Mouse (Mus musculus): ENCODE measurements around the gene Gpr61. TPM values are rescaled to one million over a fixed set of nuclear protein-coding genes. Genes with fewer than 3 reads are reported as not detected.
A peak's percentile ranks its signal among the peaks of the same experiment; 100 is the strongest.

The Gpr61 gene
- total RNA-seq (2022): not detected

DNA sequence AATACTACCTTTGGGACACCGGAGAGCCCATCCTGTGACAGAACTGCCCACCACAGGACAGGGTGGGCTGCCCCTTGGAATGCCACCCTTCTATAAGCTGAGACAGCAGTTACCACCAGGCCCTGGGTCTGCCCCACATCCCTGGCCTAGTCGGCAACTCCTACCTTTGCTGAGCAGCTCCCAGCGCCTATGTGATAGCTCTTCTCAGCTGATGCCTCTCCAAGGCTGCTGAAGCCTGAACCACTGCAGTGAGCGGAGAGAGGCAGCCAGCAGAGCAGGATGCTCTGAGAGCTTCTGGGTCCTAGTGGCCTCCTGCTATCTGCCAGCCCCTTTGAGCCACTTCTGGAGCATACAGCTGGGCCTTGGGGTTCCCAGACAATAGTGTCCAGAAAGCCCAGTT lies at the start of gene Gpr61:
TSS of gene Gpr61 (minus strand) at position 227 of the 400 bp plus-strand sequence.
- DNase-seq (ENCODE audit: low spot score): no peak

DNA sequence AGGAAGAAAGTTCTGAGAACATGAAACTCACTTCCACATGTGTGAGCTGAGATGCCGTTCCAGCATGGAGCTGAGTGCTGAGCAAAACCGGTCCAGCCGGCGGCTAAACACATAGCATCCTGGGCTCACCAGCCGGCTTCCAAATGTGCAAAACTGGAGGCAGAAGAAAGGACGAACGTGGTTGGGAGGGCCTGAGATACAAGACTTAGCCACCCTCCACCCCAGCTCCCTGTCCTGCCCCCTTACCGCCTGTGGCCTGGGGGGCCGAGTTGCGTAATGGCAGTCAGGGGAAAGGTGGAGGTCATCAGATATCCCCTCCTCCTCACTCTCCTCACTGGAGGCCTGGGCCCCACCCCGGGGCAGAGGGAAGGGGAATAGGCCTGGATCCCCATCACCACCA lies 49.8 kb upstream of the Gpr61 start:
- DNase-seq (ENCODE audit: low spot score): no peak

- peak; percentile 86 for DNase-seq (ENCODE audit: low spot score)
Observed at GRCm38 (mm10) chr3:108203621-108204325, 49.1 kb upstream of the Gpr61 start.

- no peak for DNase-seq (ENCODE audit: low spot score)
Observed at GRCm38 (mm10) chr3:108203212-108203611, 48.5 kb upstream of the Gpr61 start.

DNA sequence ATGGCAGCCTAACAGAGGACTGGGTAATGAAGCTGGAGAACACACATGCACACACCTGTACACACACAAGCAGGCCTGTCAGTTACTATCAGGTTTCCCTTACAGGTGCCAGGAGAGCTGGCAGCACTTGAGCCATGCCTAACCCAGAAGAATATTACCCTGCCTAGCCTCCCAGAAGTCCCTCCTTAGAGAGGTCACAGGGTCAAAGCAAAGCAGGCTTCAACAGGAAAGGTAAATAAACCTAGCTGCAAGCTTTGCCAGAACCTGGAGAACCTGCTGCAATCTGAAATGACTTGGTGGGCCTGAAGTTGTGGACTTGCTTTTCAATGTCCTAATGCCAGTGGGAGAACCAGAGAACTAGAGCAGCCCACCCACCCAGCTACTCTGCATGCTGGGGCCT lies 47.8 kb upstream of the Gpr61 start:
- no peak for DNase-seq (ENCODE audit: low spot score)

- peak; percentile 94 for DNase-seq (ENCODE audit: low spot score)
Observed at GRCm38 (mm10) chr3:108200329-108201323, 45.9 kb upstream of the Gpr61 start, which contains the start of gene Cyb561d1. TSS of gene Cyb561d1 (minus strand) at chr3:108201212.

DNA sequence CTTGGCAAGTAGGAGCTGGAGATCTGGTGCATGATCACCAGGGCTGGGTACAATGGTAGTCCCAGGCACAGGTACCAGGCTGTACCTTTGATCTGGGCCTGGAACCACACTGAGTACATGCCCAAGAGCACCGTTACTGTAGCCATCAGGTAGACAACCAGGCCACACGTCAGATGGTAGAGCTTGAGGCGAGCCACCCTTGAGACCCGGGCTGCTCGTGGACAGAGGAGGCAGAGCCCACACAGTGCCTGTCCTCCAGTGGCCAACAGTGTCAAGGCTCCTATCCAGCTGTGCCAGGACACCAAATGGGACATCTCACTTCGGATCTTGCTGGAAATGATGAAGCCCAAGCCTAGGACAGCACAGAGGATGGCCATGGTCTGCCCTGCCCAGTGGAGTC lies 44.5 kb upstream of the Gpr61 start:
- DNase-seq (ENCODE audit: low spot score): no peak

GRCm38 (mm10) chr3:108197066-108197497 lies 42.4 kb upstream of the Gpr61 start:
- no peak for DNase-seq (ENCODE audit: low spot score)

DNA sequence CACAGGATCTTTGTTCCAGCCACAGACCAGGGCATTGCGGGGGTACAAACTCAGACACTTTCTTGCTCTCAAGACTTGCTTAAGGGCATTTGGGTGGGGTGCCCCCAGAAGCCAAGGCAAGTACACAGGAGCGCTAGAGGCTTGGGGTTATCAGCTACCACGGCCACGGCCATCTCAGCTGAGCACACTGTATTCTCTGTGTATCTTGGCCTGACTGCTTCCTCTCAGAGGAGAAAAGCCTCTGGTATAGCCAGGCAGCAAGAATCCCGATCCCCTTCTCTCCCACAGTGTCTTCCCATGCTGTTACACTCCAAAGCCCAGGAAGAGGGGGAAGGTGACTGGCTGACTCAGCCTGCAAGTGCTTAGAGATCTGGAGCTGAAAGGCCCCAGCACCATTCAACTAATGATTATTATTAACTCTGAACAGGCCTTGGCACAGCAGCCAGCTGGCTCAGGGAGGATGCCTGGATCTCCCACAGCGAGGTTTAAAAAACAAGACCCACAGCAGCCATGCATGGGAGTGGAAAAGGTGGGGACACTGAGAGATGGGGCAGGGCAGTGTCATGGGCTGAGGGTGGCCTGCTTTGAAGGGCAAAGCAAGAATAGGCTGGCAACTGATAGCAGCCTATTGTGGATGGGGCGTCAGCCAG lies 41.4 kb upstream of the Gpr61 start:
- no peak for DNase-seq (ENCODE audit: low spot score)

DNA sequence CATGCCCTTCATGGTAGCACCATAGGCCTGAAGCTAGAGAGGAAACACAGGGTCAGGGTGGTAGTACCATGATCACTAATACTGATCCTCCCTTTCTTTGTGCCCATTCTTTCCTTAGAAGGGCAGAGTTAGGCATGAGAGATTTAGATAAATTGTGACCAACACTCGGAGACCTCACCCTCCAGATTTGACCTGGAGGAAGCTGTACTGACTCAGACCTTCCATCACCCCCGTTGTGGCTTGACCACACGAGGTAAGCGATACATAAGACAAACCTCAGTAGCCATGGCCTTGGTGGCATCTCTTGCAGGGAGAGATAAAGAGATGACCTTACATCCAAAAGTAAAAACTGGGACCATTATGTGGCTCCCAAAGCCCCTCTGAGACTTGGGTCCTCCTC lies 40.6 kb upstream of the Gpr61 start:
- DNase-seq (ENCODE audit: low spot score): no peak

GRCm38 (mm10) chr3:108193686-108194085 lies 39.0 kb upstream of the Gpr61 start:
- DNase-seq (ENCODE audit: low spot score): no peak

DNA sequence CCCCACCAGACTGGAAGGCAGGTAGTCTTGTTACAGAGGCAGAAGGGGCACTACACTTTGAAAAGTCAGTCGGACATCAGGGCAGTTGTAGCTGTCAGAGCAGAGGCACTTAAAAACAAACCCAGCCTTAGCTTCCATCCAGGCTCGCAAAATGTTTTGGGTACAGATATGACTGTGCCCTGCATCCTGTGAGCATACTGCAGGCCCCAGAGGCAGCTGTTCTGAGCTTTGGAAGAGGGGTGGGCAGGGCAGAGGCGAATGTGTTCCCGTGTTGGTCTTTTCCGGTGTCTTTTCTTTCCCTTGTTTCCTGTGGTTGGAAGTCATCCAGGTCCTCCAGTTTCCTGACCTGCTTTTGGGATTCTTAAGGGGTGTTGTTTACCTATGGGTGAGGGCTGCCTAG lies 35.2 kb upstream of the Gpr61 start:
- DNase-seq (ENCODE audit: low spot score): no peak

DNA sequence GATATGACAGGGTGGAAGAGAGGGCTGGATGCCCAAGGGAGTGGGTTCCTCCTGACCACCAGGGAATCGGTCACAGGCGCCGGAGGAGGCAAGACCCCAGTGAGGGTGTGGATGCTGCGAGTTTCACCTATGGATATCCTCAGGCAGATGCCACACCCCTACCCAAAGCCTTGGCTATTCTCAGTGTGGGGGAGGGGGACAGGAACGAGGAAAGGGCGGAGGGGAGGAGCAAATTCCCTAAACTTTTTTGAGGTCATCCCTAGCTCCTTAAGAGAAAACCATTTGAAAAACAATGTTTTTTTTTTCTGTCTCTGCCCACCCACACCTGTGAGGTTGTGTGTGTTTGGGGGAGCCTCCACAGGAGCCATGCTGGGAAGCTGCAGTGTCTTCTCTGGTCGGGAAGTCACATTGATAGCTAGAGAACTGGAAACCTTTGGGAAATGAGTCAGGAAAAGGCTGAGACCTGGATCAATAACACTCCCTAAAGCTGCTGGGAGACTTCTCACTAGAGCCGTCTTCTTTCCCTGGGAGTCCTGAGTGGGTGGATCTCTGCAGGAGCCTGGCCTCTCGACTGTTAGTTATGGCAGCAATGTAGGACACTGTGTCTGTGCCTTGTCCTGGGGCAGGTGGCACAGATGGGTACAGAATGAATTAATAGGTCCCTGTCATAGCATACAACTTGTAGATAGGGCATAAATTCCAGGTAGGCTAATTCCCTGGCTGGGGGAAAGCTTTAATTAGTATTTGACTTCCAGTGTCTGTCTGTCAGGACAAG lies 34.2 kb upstream of the Gpr61 start:
- DNase-seq (ENCODE audit: low spot score): no peak

DNA sequence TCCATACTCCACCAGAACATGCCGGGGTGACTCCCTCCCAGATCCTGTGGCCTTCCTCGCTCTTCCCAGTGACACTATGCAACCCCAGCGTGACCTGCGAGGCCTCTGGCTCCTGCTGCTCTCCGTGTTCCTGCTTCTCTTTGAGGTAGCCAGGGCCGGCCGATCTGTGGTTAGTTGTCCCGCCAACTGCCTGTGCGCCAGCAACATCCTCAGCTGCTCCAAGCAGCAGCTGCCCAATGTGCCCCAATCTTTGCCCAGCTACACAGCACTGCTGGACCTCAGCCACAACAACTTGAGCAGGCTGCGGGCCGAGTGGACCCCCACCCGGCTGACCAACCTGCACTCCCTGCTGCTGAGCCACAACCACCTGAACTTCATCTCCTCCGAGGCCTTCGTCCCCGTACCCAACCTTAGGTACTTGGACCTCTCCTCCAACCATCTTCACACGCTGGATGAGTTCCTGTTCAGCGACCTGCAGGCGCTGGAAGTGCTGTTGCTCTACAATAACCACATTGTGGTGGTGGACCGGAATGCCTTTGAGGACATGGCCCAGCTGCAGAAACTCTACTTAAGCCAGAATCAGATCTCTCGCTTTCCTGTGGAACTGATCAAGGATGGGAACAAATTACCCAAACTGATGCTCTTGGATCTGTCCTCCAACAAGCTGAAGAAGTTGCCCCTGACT lies 32.6 kb upstream of the Gpr61 start:
- DNase-seq (ENCODE audit: low spot score): no peak

DNA sequence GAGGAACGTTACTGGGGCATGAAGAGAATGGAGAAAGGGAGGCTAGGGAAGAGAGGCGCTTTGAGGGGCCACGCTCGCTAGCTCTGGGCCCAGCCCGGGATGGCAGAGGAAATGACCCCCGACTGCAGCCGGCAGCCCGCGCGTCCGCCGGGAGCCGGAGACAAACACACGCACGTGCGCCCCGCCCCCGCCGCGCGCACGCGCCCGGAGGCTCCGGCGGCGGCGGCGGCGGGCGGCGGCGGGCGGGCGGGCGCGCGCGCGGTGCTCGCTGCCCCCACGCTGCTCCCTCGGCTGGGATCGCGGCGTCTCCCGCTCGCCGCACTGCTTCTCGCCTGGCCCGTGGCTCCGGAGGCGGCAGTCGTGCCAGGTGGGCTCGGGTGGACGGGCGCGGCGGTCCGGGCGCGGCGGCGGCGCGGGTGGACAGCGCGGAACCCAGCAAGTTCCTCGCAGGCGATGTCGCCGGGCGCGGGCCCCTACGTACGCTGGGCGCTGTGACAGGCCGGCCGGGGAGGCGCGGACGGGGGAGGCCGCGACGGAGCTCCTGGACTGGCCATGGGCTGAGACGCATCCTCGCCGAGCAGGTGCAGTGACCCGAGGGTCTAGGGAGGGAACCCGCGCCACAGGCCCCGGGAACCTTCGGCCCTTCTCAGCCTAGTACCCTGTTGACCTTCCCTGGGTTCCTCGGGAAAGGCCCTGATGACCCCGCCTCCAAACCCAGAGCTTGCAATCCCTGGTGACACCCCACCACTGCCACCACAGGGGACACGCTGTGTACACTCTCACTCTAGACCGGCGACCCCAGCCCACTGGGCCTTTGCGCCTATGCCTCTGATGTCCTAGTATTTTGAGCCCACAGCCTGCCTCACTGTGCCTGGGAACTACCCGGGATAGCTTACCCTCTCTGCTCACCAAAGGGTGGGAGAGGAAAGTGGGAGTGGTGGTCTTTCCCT lies 31.7 kb upstream of the Gpr61 start, which contains the start of gene Amigo1:
TSS of gene Amigo1 (plus strand) at position 238 of the 950 bp plus-strand sequence.
- DNase-seq (ENCODE audit: low spot score): no peak

DNA sequence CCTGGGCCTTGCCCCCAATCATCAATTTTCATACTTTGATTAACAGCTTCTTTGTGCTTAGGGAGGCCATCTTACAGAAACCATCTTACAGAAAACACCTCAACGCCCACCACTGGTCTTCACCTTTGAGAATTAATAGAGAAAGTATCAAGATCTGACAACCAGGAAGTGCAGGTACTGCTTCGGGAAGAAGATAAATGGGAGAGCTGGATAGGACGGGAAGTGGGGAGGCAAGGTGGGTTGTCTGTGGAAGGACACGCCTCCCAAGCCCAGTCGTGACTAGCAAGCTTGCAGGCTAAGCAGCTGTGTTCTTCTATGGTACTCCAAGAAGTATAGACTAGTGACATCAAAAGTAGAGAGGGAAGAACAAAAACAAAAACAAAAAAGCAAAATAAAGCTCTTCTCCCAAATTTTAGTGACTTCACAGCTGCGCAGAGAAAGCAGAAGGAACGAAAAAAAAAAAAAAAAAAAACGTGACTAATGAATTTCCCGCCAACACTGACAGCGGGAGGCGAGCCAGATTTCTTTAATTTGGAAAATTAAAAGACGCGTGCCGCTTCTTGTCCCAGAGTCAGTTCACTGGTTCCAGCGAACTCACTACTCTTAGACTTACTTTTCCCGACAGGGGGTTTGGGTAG lies 30.9 kb upstream of the Gpr61 start:
- DNase-seq (ENCODE audit: low spot score): no peak

DNA sequence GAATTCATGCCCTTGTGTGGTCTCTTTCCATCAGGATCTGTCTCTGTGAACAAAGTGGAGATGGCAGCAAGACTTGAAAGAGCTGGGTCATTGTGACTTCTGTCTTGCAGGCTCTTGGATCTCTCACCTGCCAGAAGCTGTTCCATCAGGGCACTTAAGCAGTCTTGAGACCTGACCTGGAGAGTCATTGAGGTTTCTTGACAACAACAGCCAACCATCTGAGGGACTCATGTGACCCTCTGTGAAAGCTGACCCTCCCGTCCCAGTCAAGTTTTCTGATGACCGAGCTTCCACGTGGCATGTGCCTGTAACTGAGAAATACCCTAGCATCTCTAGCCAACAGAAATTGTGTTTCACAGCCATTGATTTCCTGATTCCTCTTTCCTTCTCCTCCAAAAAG lies 30.1 kb upstream of the Gpr61 start:
- DNase-seq (ENCODE audit: low spot score): no peak

- no peak for DNase-seq (ENCODE audit: low spot score)
Observed at GRCm38 (mm10) chr3:108180514-108180913, 25.8 kb upstream of the Gpr61 start.
